Mouse (Mus musculus): Measurements from ENCODE around the gene Cacna1f.

- TF ChIP-seq CTCF (conservative IDR thresholded peaks at IDR 0.05; ENCODE audit: insufficient read depth, insufficient read length, low read depth, low read length) (no peak), POLR2A (IDR thresholded peaks at IDR 0.05; ENCODE audit: low read depth, low read length) (no peak)
These were observed 25.7 kb downstream of the Cacna1f start for GRCm38 (mm10) chrX:7632560-7632959.

All from kidney, adult 2 months (tissue).